Mouse (Mus musculus) T-helper 2 cell (primary cell): ENCODE results near the gene Odr4.

Experiments used
- in situ Hi-C: fragments of 300-600 bp; cut with MboI, MseI; formaldehyde crosslinking; loops from one replicate; pipeline ENCODE4 v1.15.1; 2025; ENCODE audit warnings: high pct_unique_total_duplicates

Gene Odr4

GRCm38 (mm10) chr1:150392638-150393487 lies at the start of gene Odr4, which contains the start of gene Tpr:
Gene Odr4, minus strand, starts transcription at chr1:150393080.
Gene Tpr, plus strand, starts transcription at chr1:150392838.
- in situ Hi-C loops, result no loop called here

- in situ Hi-C loops, result no loop called here
These were observed 48.9 kb upstream of the Odr4 start for GRCm38 (mm10) chr1:150441731-150442130.

GRCm38 (mm10) chr1:150438641-150439040 lies 45.8 kb upstream of the Odr4 start:
- in situ Hi-C loops, result no loop called here

- in situ Hi-C loops, result no loop called here
These were observed 33.3 kb upstream of the Odr4 start for GRCm38 (mm10) chr1:150426216-150426615.

GRCm38 (mm10) chr1:150425665-150426064 lies 32.8 kb upstream of the Odr4 start:
- in situ Hi-C loops, result no loop called here

GRCm38 (mm10) chr1:150418426-150418825 lies 25.5 kb upstream of the Odr4 start:
- in situ Hi-C loops, result loop anchor here (10.0 kb wide), 1 partner anchor 936 kb away; no protein-coding TSS in a partner anchor

- in situ Hi-C loops, result loop anchor here (10.0 kb wide), 1 partner anchor 939 kb away; no protein-coding TSS in a partner anchor
These were observed 23.1 kb upstream of the Odr4 start for GRCm38 (mm10) chr1:150416006-150416405.

- in situ Hi-C loops, result loop anchor here (10.0 kb wide), 1 partner anchor 945 kb away; no protein-coding TSS in a partner anchor
These were observed 17.1 kb upstream of the Odr4 start for GRCm38 (mm10) chr1:150409996-150410395.

GRCm38 (mm10) chr1:150407285-150407684 lies 14.4 kb upstream of the Odr4 start:
- in situ Hi-C loops, result no loop called here

- in situ Hi-C loops, result no loop called here
These were observed 11.7 kb upstream of the Odr4 start for GRCm38 (mm10) chr1:150404555-150404954.

- in situ Hi-C loops, result no loop called here
These were observed 11.0 kb upstream of the Odr4 start for GRCm38 (mm10) chr1:150403914-150404313.

- in situ Hi-C loops, result loop anchor here (5.0 kb wide), 1 partner anchor 36 kb away; no protein-coding TSS in a partner anchor
These were observed 3.1 kb upstream of the Odr4 start for GRCm38 (mm10) chr1:150396001-150396400.

GRCm38 (mm10) chr1:150393488-150393852 lies 590 bp upstream of the Odr4 start:
- in situ Hi-C loops, result no loop called here

- in situ Hi-C loops, result no loop called here
These were observed 796 bp downstream of the Odr4 start for GRCm38 (mm10) chr1:150391931-150392637.

- in situ Hi-C loops, result no loop called here
These were observed 3.3 kb downstream of the Odr4 start for GRCm38 (mm10) chr1:150389390-150390129.

GRCm38 (mm10) chr1:150387572-150387971 lies 5.3 kb downstream of the Odr4 start:
- in situ Hi-C loops, result no loop called here

GRCm38 (mm10) chr1:150384138-150384537 lies 8.7 kb downstream of the Odr4 start:
- in situ Hi-C loops, result no loop called here

GRCm38 (mm10) chr1:150374247-150374646 lies 18.6 kb downstream of the Odr4 start:
- in situ Hi-C loops, result no loop called here

GRCm38 (mm10) chr1:150372895-150373294 lies 20.0 kb downstream of the Odr4 start:
- in situ Hi-C loops, result no loop called here

GRCm38 (mm10) chr1:150360864-150361263 lies 32.0 kb downstream of the Odr4 start:
- in situ Hi-C loops, result no loop called here

GRCm38 (mm10) chr1:150335111-150335510 lies 57.8 kb downstream of the Odr4 start:
- in situ Hi-C loops, result no loop called here

- in situ Hi-C loops, result no loop called here
These were observed 73.7 kb downstream of the Odr4 start, which contains the start of gene Pdc for GRCm38 (mm10) chr1:150319205-150319604. Gene Pdc, plus strand, starts transcription at chr1:150319417.
